Comparison of ENCODE assay signal across 1 mouse cellular context in the genomic region with DNA sequence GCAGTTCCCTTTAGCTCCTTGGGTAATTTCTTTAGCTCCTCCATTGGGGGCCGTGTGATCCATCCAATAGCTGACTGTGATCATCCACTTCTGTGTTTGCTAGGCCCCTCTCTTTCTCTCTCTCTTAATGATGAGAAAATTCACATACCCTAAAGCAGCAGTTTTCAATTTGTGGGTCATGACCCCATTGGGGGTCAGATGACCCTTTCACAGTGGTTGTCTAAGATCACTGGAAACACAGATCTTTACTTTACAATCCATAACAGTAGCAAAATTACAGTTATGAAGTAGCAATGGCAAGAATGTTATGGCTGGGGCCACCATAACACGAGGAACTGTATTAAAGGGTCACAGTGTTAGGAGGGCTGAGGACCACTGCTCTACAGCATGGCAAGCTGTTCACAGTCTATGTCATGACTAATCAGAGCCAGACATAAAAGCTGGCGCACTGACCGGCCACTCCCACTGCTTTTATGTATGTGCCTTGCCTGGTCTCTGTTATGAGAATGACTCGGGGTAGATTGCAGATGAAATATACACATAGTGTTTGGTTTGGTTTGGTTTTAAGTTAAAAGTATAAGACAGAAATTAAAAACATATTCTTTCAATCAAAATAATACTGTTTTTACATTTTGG.
TF ChIP-seq lines count a peak whose summit lies in the region.

No protein-coding gene starts in this region.

TF ChIP-seq in MEL, 35 proteins besides CTCF, POLR2A, EP300 and RAD21:
- no peak for TF ChIP-seq JUND (IDR thresholded peaks at IDR 0.05; ENCODE audit: low read depth, low read length)
- 0 out of 2 replicates have a peak, but pooled peaks have one; percentile 19 for TF ChIP-seq MYC (IDR thresholded peaks at IDR 0.05; ENCODE audit: low read depth, low read length)
- TF ChIP-seq MAX (IDR thresholded peaks at IDR 0.05; ENCODE audit: low read length): 0 out of 2 replicates have a peak, but pooled peaks have one; percentile 21
- no peak for TF ChIP-seq SMC3 (IDR thresholded peaks at IDR 0.05; ENCODE audit: low read depth, low read length)
- TF ChIP-seq MXI1 (IDR thresholded peaks at IDR 0.05; ENCODE audit: low read depth, low read length): 0 out of 2 replicates have a peak, but pooled peaks have one; percentile 25
- 0 out of 2 replicates have a peak, but pooled peaks have one; percentile 35 for TF ChIP-seq ETS1 (IDR thresholded peaks at IDR 0.05; ENCODE audit: low read depth, low read length)
- peak; percentile 27; the same call in 1 of the 2 replicates for TF ChIP-seq TAL1 (IDR thresholded peaks at IDR 0.05; ENCODE audit: low read length)
- TF ChIP-seq ELF1 (IDR thresholded peaks at IDR 0.05; ENCODE audit: low read depth, low read length): no peak
